Mouse (Mus musculus) spleen, adult 2 months (tissue): ENCODE measurements at regions not wholly inside any gene's neighbourhood (a gene's known extent, or its start where the extent isn't known, plus 50 kb on each side); places are given as distances from the start of the nearest gene placed in this dataset.

Source experiments
- DNase-seq, 2 experiments: peaks; one replicate each; pipeline versions ENCODE4 v3.0.0 to v3.0.0-alpha.2; 2012 to 2021; ENCODE audit warnings: low spot score in 2 of 2, low read depth in 1 of 2
- H3K27ac ChIP-seq: fragments of 200-500 bp; 2 replicates; pipeline ENCODE4 v1.5.1; 2012; ENCODE audit warnings: low read length, inconsistent platforms; ENCODE audit not compliant: insufficient read depth
- H3K27me3 ChIP-seq: fragments of 200-500 bp; 2 replicates; pipeline ENCODE4 v1.6.1; 2012; ENCODE audit warnings: mild to moderate bottlenecking, moderate library complexity, low read length, inconsistent platforms; ENCODE audit not compliant: control insufficient read depth, insufficient read depth
- H3K36me3 ChIP-seq: fragments of 200-500 bp; 2 replicates; pipeline ENCODE4 v1.6.1; 2012; ENCODE audit warnings: mild to moderate bottlenecking, low read length, inconsistent platforms; ENCODE audit not compliant: control insufficient read depth, insufficient read depth
- H3K4me1 ChIP-seq: fragments of 200-500 bp; 2 replicates; pipeline ENCODE4 v1.6.1; 2011; ENCODE audit warnings: inconsistent platforms; ENCODE audit not compliant: control insufficient read depth, insufficient read depth, insufficient read length
- H3K4me3 ChIP-seq: fragments of 200-500 bp; 2 replicates; pipeline ENCODE4 v1.5.1; 2011; ENCODE audit warnings: mild to moderate bottlenecking, inconsistent platforms; ENCODE audit not compliant: insufficient read depth, insufficient read length; ENCODE audit errors: extremely low read depth
- CTCF ChIP-seq: fragments of 200-500 bp; IDR thresholded peaks from 2 replicates; pipeline ENCODE4 v1.5.1; 2011; ENCODE audit warnings: mild to moderate bottlenecking, inconsistent platforms; ENCODE audit not compliant: insufficient read depth, insufficient read length, insufficient replicate concordance; ENCODE audit errors: extremely low read depth
- POLR2A ChIP-seq: fragments of 200-500 bp; IDR thresholded peaks from 2 replicates; pipeline ENCODE4 v1.6.1; 2011; ENCODE audit warnings: low read depth, low read length, inconsistent platforms
- WGBS: fragments of 180-500 bp; shearing (Covaris S2); methylation state at CpG from one replicate; pipeline ENCODE4 v1.1.7; 2018; 5-methylcytosine and 5-hydroxymethylcytosine counted together

DNA sequence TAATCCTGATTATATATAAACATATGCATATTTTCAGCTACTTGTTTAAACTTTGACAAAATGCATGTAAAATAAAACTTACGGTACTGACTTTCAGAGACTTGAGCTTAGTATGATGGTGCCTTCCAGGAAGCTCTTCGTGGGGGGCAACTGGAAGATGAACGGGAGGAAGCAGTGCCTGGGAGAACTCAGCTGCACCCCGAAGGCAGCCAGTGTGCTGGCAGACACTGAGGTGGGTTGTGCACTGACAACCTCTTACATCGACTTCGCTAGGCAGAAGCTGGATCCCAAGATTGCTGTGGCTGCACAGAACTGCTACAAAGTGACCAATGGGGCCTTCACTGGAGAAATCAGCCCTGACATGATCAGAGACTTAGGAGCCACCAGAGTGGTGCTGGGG lies 61.5 kb upstream of the Prdm1 start:
- peak overlapping the region; percentile 28 for H3K27ac ChIP-seq
- H3K4me3 ChIP-seq = no peak overlapping the region
- TF ChIP-seq CTCF (no peak), POLR2A (no peak)
- DNase-seq = no peak
- 79% methylated on average over 6 of the region's 6 CpGs for WGBS
- no peaks in the 10 kb centered on the region for H3K36me3 ChIP-seq
- peaks cover 3% of the 10 kb centered on the region; the same call in 1 of the 2 replicates for H3K4me1 ChIP-seq
- no peaks in the 10 kb centered on the region for H3K27me3 ChIP-seq

DNA sequence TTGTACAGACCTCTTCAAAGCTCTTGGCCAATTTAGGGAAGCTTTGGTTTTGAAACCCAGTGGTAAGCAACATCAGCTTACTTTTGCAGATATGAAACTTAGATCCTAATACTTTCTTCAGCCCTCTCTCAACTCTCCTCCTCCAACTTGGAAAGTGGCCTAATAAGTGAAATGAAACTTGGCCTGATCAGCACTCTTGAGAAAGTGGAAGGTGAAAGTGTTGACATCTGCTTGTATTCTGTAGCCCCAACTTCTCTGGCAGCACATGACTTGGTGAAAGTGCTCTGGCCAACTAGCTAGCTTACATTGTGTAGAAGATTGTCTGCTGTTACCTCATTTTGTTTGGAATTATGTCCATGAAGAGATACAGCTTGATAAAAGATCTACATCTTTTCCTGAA lies 61.1 kb upstream of the Prdm1 start:
- no peak for TF ChIP-seq POLR2A
- no peak for TF ChIP-seq CTCF
- Histone ChIP-seq H3K36me3 (no peaks in the 10 kb centered on the region), H3K4me1 (peaks cover 3% of the 10 kb centered on the region; the same call in 1 of the 2 replicates), H3K27ac (no peak overlapping the region), H3K4me3 (no peak overlapping the region), H3K27me3 (no peaks in the 10 kb centered on the region)
- DNase-seq = no peak

DNA sequence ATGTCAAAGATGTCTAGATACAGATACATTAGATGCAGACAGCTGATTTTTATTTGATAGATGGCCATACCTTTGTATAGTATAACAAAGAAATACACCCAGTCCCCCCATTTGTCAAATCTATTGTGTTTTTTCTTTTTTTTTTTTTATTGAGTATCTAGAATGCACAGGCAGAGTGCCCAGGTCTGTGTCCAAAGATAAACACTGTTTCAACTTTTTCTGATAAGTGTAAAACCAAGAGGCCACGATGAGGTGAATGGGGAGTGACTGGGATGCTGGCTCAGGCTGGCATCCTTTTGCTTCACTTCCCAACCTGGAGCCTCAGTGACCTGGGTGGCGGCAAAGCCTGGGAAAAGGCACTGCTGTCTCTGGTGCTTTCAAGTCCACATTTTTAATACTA lies 54.4 kb upstream of the Prdm1 start:
- Histone ChIP-seq H3K36me3 (no peaks in the 10 kb centered on the region), H3K27me3 (no peaks in the 10 kb centered on the region), H3K4me3 (no peak overlapping the region), H3K27ac (no peak overlapping the region), H3K4me1 (no peaks in the 10 kb centered on the region)
- WGBS = 77% methylated on average over 2 of the region's 2 CpGs
- no peak for DNase-seq
- no peak for TF ChIP-seq CTCF
- no peak for TF ChIP-seq POLR2A
